Mouse (Mus musculus): ENCODE measurements at regions not wholly inside any gene's neighbourhood (a gene's known extent, or its start where the extent isn't known, plus 50 kb on each side); places are given as distances from the start of the nearest gene placed in this dataset.
"Not testable (repeated sequence)": the region's sequence is repeated elsewhere in the genome, so short reads cannot be mapped to it uniquely, and the experiment has no call there.

GRCm38 (mm10) chr2:117450172-117450865, 107.5 kb upstream of the Rasgrp1 start:
- DNase-seq (ENCODE audit: low read depth): no peak

GRCm38 (mm10) chr2:117451818-117452217, 109.0 kb upstream of the Rasgrp1 start:
- DNase-seq (ENCODE audit: low read depth): no peak

DNA sequence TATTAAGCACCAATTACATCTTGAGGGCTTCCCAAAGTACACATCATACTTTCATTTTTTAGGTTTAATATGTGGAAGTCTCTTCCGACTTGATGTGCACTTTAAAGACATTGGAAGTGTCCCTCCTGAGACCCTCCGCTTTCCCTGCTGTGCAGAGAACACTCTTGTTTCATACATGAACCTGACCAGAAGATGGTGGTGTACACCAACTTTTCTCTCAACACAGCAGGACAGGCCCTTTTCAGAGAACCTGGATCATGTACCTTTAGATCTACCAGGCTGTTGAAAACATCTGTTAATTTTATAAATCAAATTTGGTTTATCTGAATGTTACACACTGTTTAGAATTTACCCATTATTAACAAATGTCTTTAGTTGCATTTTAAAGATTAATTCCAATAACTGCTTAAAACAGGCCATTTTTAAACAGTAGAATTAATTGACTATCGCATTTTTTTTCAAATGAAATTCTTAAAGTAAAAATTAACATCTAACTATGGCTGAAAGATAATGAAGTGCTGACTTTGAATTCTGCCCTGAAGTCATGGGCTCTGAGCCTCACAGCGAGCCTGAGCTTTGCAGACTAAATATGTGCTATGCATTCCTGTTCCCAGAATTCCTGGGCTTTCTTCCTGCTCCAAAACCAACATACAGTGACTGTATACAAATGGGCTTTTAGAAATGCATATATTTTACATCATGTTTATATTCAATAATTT, 112.4 kb upstream of the Rasgrp1 start:
- no peak for DNase-seq (ENCODE audit: low read depth)

GRCm38 (mm10) chr2:117455740-117456455, 113.1 kb upstream of the Rasgrp1 start:
- DNase-seq (ENCODE audit: low read depth): no peak

- no peak for DNase-seq (ENCODE audit: low read depth)
These were observed 113.7 kb upstream of the Rasgrp1 start for GRCm38 (mm10) chr2:117456456-117457020.

- DNase-seq (ENCODE audit: low read depth): no peak
These were observed 118.9 kb upstream of the Rasgrp1 start for GRCm38 (mm10) chr2:117461541-117462290.

GRCm38 (mm10) chr2:117474885-117475542, 132.2 kb upstream of the Rasgrp1 start:
- no peak for DNase-seq (ENCODE audit: low read depth)

- no peak for DNase-seq (ENCODE audit: low read depth)
These were observed 132.8 kb upstream of the Rasgrp1 start for GRCm38 (mm10) chr2:117475561-117475960.

- DNase-seq (ENCODE audit: low read depth): not testable (repeated sequence)
These were observed 134.7 kb upstream of the Rasgrp1 start for GRCm38 (mm10) chr2:117477503-117477902.

DNA sequence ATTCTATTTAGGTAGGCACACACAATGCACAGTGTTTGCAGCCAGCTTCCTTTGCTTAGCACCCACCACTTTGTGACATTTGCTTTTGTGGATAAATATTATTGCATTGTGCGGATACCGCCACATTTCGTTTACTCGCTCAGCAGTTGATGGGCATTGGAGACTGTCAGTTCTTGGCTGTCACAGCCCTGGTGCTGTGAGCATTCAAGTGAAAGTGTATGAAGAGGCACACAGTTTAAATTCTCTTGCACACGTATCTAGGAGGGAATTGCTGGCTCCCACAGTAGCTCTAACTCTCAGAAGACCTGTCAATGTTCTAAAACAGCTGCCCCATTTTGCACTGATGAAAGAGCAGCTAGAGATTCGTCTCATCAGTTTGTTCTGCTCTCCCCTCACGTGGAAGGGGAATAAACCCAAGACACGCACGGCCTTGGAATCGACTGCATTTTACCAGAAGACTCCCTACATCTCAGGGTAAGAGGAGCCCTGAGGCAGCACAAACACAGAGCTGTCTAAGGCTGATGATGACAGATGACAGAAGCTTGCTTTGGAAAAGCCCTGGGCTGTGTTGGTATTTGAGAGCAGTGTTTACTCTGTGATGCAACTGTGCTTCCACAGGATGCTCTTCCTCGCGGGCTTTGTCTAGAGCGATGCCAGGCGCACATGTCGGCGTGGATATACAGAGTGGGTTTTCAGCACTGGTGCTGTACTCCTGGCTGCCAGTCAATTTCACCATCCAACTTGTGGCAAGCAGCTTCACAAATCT, 136.6 kb upstream of the Rasgrp1 start:
- not testable (repeated sequence) for DNase-seq (ENCODE audit: low read depth)

DNA sequence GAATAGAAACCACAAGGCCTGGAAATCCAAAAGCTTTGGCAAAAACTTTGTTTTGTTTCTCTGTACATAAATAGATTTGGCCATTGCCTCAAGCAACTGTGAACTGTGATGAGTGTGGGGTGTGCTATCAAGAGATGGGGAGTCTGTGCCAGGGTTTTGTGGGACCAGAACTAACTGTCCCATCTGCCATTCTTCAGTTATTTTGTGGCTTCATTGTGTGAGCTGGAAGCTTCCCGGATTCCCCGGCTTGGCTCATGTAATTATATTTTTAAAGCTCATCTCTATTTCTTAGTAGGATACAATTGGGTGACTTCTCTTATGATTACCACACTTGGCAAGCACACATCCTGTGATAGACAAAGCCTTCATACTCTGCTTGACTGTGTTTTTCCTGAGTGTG, 143.6 kb upstream of the Rasgrp1 start:
- DNase-seq (ENCODE audit: low read depth): no peak

- no peak for DNase-seq (ENCODE audit: low read depth)
These were observed 155.8 kb upstream of the Rasgrp1 start for GRCm38 (mm10) chr2:117498565-117498964.

- no peak for DNase-seq (ENCODE audit: low read depth)
These were observed 159.8 kb upstream of the Rasgrp1 start for GRCm38 (mm10) chr2:117502611-117503010.

GRCm38 (mm10) chr2:117511737-117512136, 168.9 kb upstream of the Rasgrp1 start:
- DNase-seq (ENCODE audit: low read depth): no peak

DNA sequence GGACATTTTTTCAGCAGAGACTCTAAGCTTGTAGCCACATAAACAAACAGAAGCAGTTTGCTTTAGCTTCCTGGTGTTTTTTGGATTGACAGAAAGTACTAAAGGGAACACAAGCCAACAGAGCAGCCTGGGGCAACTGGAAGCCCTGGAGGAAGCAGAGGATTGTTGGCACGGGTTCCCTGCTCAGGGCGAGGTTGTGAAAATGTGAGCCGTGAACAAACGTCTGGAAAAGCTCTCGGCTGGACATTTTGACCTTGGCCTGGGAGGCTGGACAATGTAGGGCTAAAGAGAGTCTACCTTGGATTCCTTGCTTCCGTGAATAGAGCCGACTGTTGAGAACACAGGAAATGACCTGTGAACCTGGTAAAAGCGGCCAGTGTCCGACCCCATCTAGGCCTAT, 169.8 kb upstream of the Rasgrp1 start:
- no peak for DNase-seq (ENCODE audit: low read depth)

DNA sequence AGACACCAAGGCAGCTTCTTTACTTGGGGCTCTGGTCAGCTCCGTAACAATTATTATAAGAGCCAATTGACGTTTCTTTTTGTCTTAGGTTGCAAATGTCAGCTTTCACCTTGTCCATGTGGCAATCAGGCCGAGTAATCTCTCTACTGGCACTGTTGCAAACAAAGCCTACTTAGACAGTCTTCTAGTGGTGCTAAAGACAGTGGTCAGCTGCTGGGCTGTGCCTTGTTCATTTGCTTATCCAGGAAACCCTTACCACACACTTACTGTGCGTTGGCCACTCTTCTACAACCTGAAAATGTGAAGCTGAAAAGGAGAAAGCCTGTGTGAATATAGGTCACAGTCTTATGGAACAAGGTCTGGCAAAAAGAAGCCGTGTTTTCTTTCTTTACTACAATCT, 181.6 kb upstream of the Rasgrp1 start:
- no peak for DNase-seq (ENCODE audit: low read depth)

DNA sequence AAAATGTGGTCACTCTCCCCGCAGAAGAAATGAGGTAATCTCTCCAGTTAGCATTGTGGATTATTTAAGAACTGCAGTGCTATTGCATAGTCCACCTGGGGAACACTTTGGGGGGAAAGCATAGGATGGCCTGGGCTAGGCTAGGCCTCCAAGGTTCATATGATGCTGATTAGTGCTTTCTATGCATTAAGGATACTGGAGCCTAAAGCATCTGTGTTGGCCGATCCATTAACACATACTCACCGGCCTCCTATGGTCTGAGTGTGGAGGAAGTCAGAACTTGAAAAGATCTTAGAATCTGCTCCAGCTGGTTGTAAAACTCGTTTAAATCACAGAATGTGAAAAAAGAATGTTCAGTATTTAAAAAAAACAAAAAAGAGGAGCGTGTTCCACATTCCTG, 196.1 kb upstream of the Rasgrp1 start:
- DNase-seq (ENCODE audit: low read depth): no peak

DNA sequence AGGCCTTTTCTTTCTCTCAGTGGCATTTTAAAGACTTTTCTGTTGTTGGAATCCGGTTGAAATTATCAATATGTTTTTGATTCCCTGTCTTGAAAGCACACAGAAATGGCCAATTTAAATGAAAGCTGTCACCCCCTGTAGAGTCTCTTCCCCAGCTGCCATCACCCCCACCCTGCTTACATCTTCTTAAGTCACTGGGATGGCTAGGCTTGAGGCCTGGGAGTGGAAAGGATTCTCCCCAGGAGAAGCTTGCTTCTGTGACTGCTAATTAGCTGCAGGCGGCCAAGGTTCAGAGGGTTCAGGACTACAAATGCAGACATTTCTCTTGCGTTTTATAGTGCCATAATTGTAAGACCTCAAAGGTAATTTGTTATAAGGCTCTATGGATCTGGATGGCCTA, 196.5 kb upstream of the Rasgrp1 start:
- no peak for DNase-seq (ENCODE audit: low read depth)

GRCm38 (mm10) chr2:117541471-117541870, 198.7 kb upstream of the Rasgrp1 start:
- peak; percentile 16 for DNase-seq (ENCODE audit: low read depth)

- no peak for DNase-seq (ENCODE audit: low read depth)
These were observed 199.5 kb upstream of the Rasgrp1 start for GRCm38 (mm10) chr2:117542298-117542697.
